Comparison of ENCODE assay signal across 15 mouse cellular contexts in genomic region chr5:16601463-16601862, GRCm38 (mm10). TPM values are rescaled to one million over a fixed set of nuclear protein-coding genes. Genes with fewer than 3 reads are reported as not detected.
"Had no signal": no experiment of that assay in that cellular context is flagged by ENCODE, and none has a peak within 500 bp of the region (broad histone marks: within the 10 kb centered on the region; RNA-seq: fewer than 3 reads in every experiment).

No protein-coding gene starts in this region.

- DNase-seq: lung, adult 18-20 months; lung, embryonic 14.5 days; lung, postnatal 10 days; lung, postnatal 4 days; midbrain, embryonic 14.5 days; right cerebral cortex, postnatal 25 days; right cerebral cortex, postnatal 4 days; thymus, adult 2 months; thymus, postnatal 25 days; thymus, postnatal 4 days had no signal

- H3K4me3 ChIP-seq: midbrain, embryonic 10.5 days; midbrain, embryonic 12.5 days; neural tube, embryonic 12.5 days; stomach, embryonic 15.5 days had no signal

- H3K36me3 ChIP-seq: midbrain, embryonic 10.5 days; midbrain, embryonic 12.5 days; neural tube, embryonic 12.5 days; stomach, embryonic 15.5 days had no signal

- H3K27me3 ChIP-seq: midbrain, embryonic 12.5 days; neural tube, embryonic 12.5 days; stomach, embryonic 15.5 days had no signal

- H3K4me2 ChIP-seq: lung, embryonic 14.5 days; midbrain, embryonic 12.5 days; neural tube, embryonic 12.5 days; stomach, embryonic 15.5 days had no signal

RNA-seq across cellular contexts. Expression of gene Hgf, which starts 48.2 kb away (rescaled TPM):
- polyA plus RNA-seq: neural tube, embryonic 14.5 days had no signal
